Mouse (Mus musculus) lung, postnatal 36 days (tissue): Measurements from ENCODE around the gene Rnf32.

Experiments used
- DNase-seq: peaks from one replicate; pipeline ENCODE4 v3.0.0; 2022; ENCODE audit warnings: mixed read lengths

Rnf32 gene

DNA sequence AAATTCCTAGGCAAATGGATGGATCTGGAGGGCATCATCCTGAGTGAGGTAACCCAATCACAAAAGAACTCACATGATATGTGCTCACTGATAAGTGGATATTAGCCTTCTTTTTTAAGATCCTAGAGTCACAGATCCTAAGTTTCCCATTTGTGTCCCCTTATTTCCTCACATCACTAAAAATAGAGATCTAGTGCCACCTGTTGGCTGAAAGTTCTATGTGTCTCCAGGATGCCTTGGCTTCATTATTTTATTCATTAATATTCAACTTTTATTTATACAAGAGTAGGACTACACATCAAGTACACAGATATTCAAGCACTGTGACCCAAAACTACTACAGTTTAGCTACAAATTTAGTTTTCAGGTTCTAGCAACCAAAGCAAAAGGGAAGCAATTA is 79.0 kb downstream of the Rnf32 start:
- peak; percentile 41 for DNase-seq
